Mouse (Mus musculus) mouse embryonic stem cell (cell line): ENCODE measurements around the gene Nanos2.

Source experiments
- in situ Hi-C, 2 experiments: fragments of 300-500 bp; cut with MboI; formaldehyde crosslinking; loops; 1 replicate in 1 of 2; 3 replicates in 1 of 2; pipeline ENCODE4 v1.14.3; 2019 to 2020; ENCODE audit warnings: low sequenced_read_pairs in 2 of 2, low pct_unique_long_range_greater_than_20kb in 1 of 2, mixed read lengths in 1 of 2; ENCODE audit not compliant: unreplicated experiment in 1 of 2

Gene Nanos2

GRCm38 (mm10) chr7:19007026-19007977 is 20.1 kb downstream of the Nanos2 start:
- in situ Hi-C loops = no loop called here

GRCm38 (mm10) chr7:19010581-19010980 is 23.4 kb downstream of the Nanos2 start:
- in situ Hi-C loops = no loop called here

- in situ Hi-C loops = no loop called here
These were observed 24.9 kb downstream of the Nanos2 start for GRCm38 (mm10) chr7:19012025-19012621.

GRCm38 (mm10) chr7:19012882-19013281 is 25.7 kb downstream of the Nanos2 start:
- in situ Hi-C loops = no loop called here

- in situ Hi-C loops = no loop called here
These were observed 27.3 kb downstream of the Nanos2 start for GRCm38 (mm10) chr7:19014452-19014851.

- in situ Hi-C loops = no loop called here
These were observed 28.8 kb downstream of the Nanos2 start for GRCm38 (mm10) chr7:19016042-19016441.

GRCm38 (mm10) chr7:19017909-19018308 is 30.7 kb downstream of the Nanos2 start:
- in situ Hi-C loops = no loop called here

GRCm38 (mm10) chr7:19021048-19021447 is 33.8 kb downstream of the Nanos2 start:
- in situ Hi-C loops = no loop called here

GRCm38 (mm10) chr7:19022189-19022958 is 35.2 kb downstream of the Nanos2 start:
- in situ Hi-C loops = no loop called here

GRCm38 (mm10) chr7:19023357-19023814 is 36.2 kb downstream of the Nanos2 start, which contains the start of gene Foxa3:
Gene Foxa3 (minus strand): TSS chr7:19023538.
- in situ Hi-C loops = no loop called here

- in situ Hi-C loops = no loop called here
These were observed 36.9 kb downstream of the Nanos2 start, which contains the start of gene Sympk for GRCm38 (mm10) chr7:19024096-19024506. Gene Sympk (plus strand): TSS chr7:19024377.

- in situ Hi-C loops = no loop called here
These were observed 37.5 kb downstream of the Nanos2 start for GRCm38 (mm10) chr7:19024581-19025255.

- in situ Hi-C loops = no loop called here
These were observed 40.9 kb downstream of the Nanos2 start for GRCm38 (mm10) chr7:19028067-19028466.

GRCm38 (mm10) chr7:19029084-19029653 is 42.0 kb downstream of the Nanos2 start:
- in situ Hi-C loops = no loop called here

GRCm38 (mm10) chr7:19031641-19032040 is 44.4 kb downstream of the Nanos2 start:
- in situ Hi-C loops = no loop called here
